Mouse (Mus musculus) forebrain, postnatal 0 days (tissue): ENCODE data around the gene Cabcoco1. TPM values are rescaled to one million over a fixed set of nuclear protein-coding genes. Genes with fewer than 3 reads are reported as not detected.

Experiments used
- ATAC-seq: fragments of 200-750 bp; cut with Nextera tagmentation; 2 replicates; pipeline ENCODE4 v1.8.0; 2017; ENCODE audit warnings: mild to moderate bottlenecking, moderate library complexity
- DNase-seq: peaks from one replicate; pipeline ENCODE4 v3.0.0-alpha.2; 2015
- H3K27ac ChIP-seq: fragments of 300-500 bp; sonication (generic); 2 replicates; pipeline ENCODE4 v1.5.1; 2014; ENCODE audit warnings: low read depth, mild to moderate bottlenecking, antibody characterized with exemption, low read length, moderate library complexity, mixed read lengths
- H3K27me3 ChIP-seq: fragments of 300-500 bp; sonication (generic); 2 replicates; pipeline ENCODE4 v1.6.1; 2014; ENCODE audit warnings: mild to moderate bottlenecking, low read length, mixed read lengths; ENCODE audit not compliant: insufficient read depth
- H3K36me3 ChIP-seq: fragments of 300-500 bp; sonication (generic); 2 replicates; pipeline ENCODE4 v1.6.1; 2014; ENCODE audit warnings: mild to moderate bottlenecking, moderate library complexity; ENCODE audit not compliant: insufficient read depth
- H3K4me1 ChIP-seq: fragments of 300-500 bp; sonication (generic); 2 replicates; pipeline ENCODE4 v1.6.1; 2014; ENCODE audit warnings: antibody characterized with exemption; ENCODE audit not compliant: insufficient read depth
- H3K4me2 ChIP-seq: fragments of 300-500 bp; sonication (generic); 2 replicates; pipeline ENCODE4 v1.6.1; 2014; ENCODE audit warnings: low read depth, mild to moderate bottlenecking, moderate library complexity
- H3K4me3 ChIP-seq: fragments of 300-500 bp; sonication (generic); 2 replicates; pipeline ENCODE4 v1.5.1; 2014; ENCODE audit warnings: low read depth, low read length, mixed read lengths
- H3K9ac ChIP-seq: fragments of 300-500 bp; sonication (generic); 2 replicates; pipeline ENCODE4 v1.6.1; 2014; ENCODE audit warnings: mild to moderate bottlenecking
- H3K9me3 ChIP-seq: fragments of 300-500 bp; sonication (generic); 2 replicates; pipeline ENCODE4 v1.6.1; 2016; ENCODE audit warnings: low read length
- CTCF ChIP-seq: sonication (generic); IDR thresholded peaks from 2 replicates; pipeline ENCODE4 v1.5.1; 2016; ENCODE audit warnings: antibody characterized with exemption, control low read depth, low read depth
- WGBS: fragments of 180-500 bp; shearing (Covaris S2); extraction: QIAGEN DNeasy Blood & Tissue Kit; methylation state at CpG from one replicate; pipeline ENCODE4 v1.1.7; 2014; 5-methylcytosine and 5-hydroxymethylcytosine counted together
- polyA plus RNA-seq: library from polyadenylated mRNA; unstranded; fragments of >200 nt; fragmentation: Nextera tagmentation; extraction: Ambion mirVana; gene quantifications from 2 replicates; pipeline ENCODE4 v1.2.1, GENCODE M21; 2015
- total RNA-seq: library from RNA; depleted of rRNA; stranded (reverse); fragments of >200 nt; gene quantifications from 2 replicates; pipeline ENCODE4 v1.2.3, GENCODE M21; 2014; rRNA removed

The Cabcoco1 gene
- total and polyA plus RNA-seq, 2 experiments from 2014 or later = 1.2 to 3.0 TPM

DNA sequence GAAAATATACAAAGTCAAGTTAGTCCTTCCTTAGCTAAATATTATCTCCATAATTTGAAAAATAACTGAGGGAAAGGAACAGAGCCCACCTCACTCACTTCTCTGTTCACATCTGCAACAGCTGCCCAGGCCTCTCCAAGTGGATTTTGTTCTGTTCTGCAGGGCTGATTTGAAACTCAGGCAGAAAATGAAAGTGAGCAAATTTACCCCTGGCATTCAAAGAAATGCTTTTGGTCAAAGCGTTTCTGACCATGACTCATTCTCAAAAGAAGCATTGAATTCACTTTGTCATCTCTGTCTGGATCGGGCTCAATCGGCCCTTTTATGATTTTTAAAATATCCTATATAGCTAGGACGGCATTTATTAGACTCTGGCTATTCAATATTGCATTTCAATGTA lies 135.8 kb downstream of the Cabcoco1 start:
- Histone ChIP-seq H3K27ac (no peak overlapping the region), H3K4me1 (no peaks in the 10 kb centered on the region), H3K4me2 (no peak overlapping the region), H3K27me3 (no peaks in the 10 kb centered on the region), H3K9me3 (no peaks in the 10 kb centered on the region), H3K9ac (no peak overlapping the region), H3K36me3 (no peaks in the 10 kb centered on the region), H3K4me3 (no peak overlapping the region)
- no peak for TF ChIP-seq CTCF
- 82% methylated on average over 4 of the region's 4 CpGs for WGBS
- ATAC-seq (no peak), DNase-seq (no peak)

DNA sequence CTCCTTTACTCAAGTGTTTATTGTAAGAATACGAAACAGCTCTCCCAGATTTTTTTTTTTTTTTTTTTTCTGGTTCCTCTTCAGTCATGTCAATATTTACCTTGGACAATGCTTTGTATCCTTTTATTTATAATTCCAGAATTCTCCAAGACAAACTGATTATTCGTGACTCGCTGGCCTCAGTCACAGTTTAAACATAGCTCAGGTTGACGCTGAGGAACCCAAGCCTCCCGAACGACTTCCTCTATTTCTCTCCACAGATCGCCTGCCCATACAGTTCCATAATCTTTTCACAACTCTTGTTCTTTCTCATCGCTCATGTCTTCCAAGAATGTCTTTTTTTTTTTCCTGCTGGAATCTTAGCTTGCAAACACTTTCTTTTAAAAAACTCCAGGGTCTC lies 144.9 kb downstream of the Cabcoco1 start:
- H3K9me3 ChIP-seq = no peaks in the 10 kb centered on the region
- DNase-seq (no peak), ATAC-seq (no peak)
- H3K4me1 ChIP-seq = peaks cover 7% of the 10 kb centered on the region
- no peak overlapping the region for H3K27ac ChIP-seq
- no peaks in the 10 kb centered on the region for H3K36me3 ChIP-seq
- WGBS = 80% methylated on average over 8 of the region's 8 CpGs
- TF ChIP-seq CTCF = no peak
- H3K4me2 ChIP-seq = no peak overlapping the region
- H3K4me3 ChIP-seq = no peak overlapping the region
- H3K9ac ChIP-seq = no peak overlapping the region
- H3K27me3 ChIP-seq = no peaks in the 10 kb centered on the region

DNA sequence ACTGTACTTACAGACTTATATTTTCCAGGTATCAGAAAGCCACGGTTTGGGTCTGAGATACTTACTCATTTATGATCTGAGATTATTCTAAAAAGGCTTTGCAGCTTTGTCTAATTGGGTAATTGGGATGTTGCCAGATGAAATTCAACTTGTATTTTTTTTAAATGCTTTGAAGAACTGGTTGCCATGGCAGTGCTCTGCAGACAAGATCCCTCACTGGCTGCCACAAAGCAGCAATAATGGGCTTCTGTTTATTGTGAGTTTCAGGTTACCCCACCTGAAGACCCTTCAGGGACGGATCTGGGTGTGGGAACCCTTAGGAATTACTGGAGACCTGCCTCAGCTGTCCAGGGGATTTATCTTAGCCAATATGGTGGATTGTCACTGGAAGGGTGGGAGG lies 145.6 kb downstream of the Cabcoco1 start:
- no peak for TF ChIP-seq CTCF
- Histone ChIP-seq H3K27me3 (no peaks in the 10 kb centered on the region), H3K4me2 (no peak overlapping the region), H3K4me3 (no peak overlapping the region), H3K9ac (no peak overlapping the region), H3K36me3 (no peaks in the 10 kb centered on the region), H3K27ac (peak overlapping the region; percentile 50), H3K9me3 (no peaks in the 10 kb centered on the region), H3K4me1 (peaks cover 7% of the 10 kb centered on the region)
- peak; percentile 71 for DNase-seq
- ATAC-seq = peak; percentile 61; the same call in 1 of the 2 replicates
- WGBS = 16% methylated on average over 2 of the region's 2 CpGs

DNA sequence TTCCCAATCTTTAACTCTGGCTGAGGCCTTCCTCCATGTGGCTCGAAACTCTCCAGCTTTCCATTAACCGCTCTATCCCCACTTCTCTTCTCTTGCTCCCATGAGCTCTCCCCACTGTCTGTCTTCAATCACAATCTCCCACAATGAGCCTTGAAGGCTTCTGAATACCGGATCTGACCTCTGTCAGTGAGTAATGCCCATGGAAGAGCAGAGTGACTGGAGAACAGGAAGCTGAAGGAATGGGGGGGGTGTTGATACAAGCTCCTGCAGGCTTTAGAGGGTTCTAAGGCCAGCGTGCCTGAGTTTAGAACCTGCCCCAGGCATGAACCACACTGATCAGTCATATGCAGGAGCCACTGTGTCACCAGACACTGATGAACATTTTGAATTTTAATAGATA lies 150.1 kb downstream of the Cabcoco1 start:
- 74% methylated on average over 4 of the region's 4 CpGs for WGBS
- no peak for DNase-seq

DNA sequence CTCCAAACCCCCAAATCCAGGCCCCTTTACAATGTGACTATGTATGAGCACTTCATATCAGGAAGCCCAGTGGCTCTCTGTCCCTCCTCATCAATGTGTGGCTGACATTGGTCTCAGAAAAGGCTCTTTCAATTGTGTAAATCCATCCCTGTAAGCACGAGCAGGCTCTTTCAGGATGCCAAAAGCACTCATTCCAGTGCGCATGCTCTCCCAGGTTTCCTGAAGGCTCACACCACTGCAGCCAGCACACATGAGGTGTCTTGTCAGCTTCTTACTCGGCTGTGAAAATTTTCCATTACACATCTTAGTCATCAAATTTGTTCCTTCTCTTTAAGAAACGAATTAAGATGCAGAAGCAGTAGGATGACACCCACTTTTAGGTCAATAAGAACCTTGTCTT lies 152.9 kb downstream of the Cabcoco1 start:
- no peaks in the 10 kb centered on the region for H3K27me3 ChIP-seq
- H3K36me3 ChIP-seq = no peaks in the 10 kb centered on the region
- no peak overlapping the region for H3K27ac ChIP-seq
- DNase-seq (no peak), ATAC-seq (no peak)
- TF ChIP-seq CTCF = no peak
- no peaks in the 10 kb centered on the region for H3K9me3 ChIP-seq
- no peaks in the 10 kb centered on the region for H3K4me1 ChIP-seq
- no peak overlapping the region for H3K4me3 ChIP-seq
- 72% methylated on average over 4 of the region's 4 CpGs for WGBS
- no peak overlapping the region for H3K9ac ChIP-seq
- H3K4me2 ChIP-seq = no peak overlapping the region

More for the DNA sequence above, 150.1 kb downstream of the Cabcoco1 start:
- H3K27ac ChIP-seq = no peak overlapping the region
- H3K4me1 ChIP-seq = peaks cover 7% of the 10 kb centered on the region
- TF ChIP-seq CTCF = no peak
- H3K9ac ChIP-seq = no peak overlapping the region
- no peak overlapping the region for H3K4me2 ChIP-seq
- H3K4me3 ChIP-seq = no peak overlapping the region
- no peak for ATAC-seq
- no peaks in the 10 kb centered on the region for H3K27me3 ChIP-seq
- no peaks in the 10 kb centered on the region for H3K9me3 ChIP-seq
- H3K36me3 ChIP-seq = no peaks in the 10 kb centered on the region

DNA sequence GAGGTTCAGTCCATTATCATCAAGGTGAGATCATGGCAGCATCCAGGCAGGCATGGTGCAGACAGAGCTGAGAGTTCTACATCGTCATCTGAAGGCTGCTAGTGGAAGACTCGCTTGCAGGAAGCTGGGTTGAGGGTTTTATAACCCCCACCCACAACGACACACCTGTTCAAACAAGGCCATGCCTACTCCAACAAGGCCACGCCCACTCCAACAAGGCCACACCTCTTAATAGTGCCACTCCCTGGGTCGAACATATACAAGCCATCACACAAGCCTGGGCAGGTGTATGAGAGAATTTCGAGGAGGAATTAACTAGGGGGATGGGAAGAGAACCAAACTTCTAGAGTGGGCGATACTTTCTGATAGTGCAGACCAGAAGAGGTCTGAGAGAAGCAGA lies 153.6 kb downstream of the Cabcoco1 start:
- DNase-seq (no peak), ATAC-seq (no peak)
- Histone ChIP-seq H3K4me2 (no peak overlapping the region), H3K4me3 (no peak overlapping the region), H3K4me1 (no peaks in the 10 kb centered on the region), H3K27ac (no peak overlapping the region), H3K9me3 (no peaks in the 10 kb centered on the region), H3K9ac (no peak overlapping the region), H3K27me3 (no peaks in the 10 kb centered on the region), H3K36me3 (no peaks in the 10 kb centered on the region)
- TF ChIP-seq CTCF = no peak
- 89% methylated on average over 7 of the region's 7 CpGs for WGBS

Other genes starting within 250 kb of the Cabcoco1 start
- gene Tmem26, start 181.8 kb upstream of the Cabcoco1 start, total RNA-seq = 4.5 and 6.1 TPM in 2 replicates
- 3.0 and 3.8 TPM in 2 replicates for gene Tmem26, start 181.8 kb upstream of the Cabcoco1 start, polyA plus RNA-seq